Mouse (Mus musculus): ENCODE data around the gene 1110008P14Rik. TPM values are rescaled to one million over a fixed set of nuclear protein-coding genes. Genes with fewer than 3 reads are reported as not detected.

Gene 1110008P14Rik
- total and polyA plus RNA-seq, 3 experiments = 26.5 to 61.9 (median 61.4) TPM

DNA sequence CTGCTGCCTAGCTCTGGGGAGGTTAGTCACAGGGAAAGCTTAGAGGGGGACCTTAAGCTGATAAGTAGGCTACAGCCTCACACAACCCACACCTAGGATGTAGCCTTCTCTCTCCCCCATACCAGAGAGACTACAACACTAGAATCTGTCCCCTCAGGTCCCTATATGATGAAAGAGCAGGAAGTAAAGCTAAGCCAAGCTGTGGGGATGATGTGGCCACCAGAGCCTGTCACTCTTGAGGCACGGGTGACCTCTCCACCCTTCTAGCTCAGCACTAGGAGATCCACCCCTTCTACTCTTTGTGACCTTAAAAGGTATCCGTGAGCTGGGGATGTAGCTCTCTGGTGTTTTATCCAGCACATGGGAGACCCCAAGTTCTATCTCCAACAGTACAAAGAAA is 7.4 kb upstream of the 1110008P14Rik start:
- ATAC-seq (ENCODE audit: extremely low read depth, insufficient number of reproducible peaks, low FRiP score, poor library complexity, severe bottlenecking) (no peak), DNase-seq (ENCODE audit: low spot score) (no peak)
- Histone ChIP-seq H3K36me3 (replicated peaks) (no peaks in the 10 kb centered on the region), H3K4me3 (ENCODE audit: low read depth, low read length) (no peak overlapping the region), H3K27me3 (ENCODE audit: insufficient read depth, low read length) (peaks cover 80% of the 10 kb centered on the region), H3K4me1 (ENCODE audit: insufficient read depth, low read depth, low read length) (no peaks in the 10 kb centered on the region; the same call in none of the 2 replicates), H3K9me3 (replicated peaks) (0 out of 2 replicates have a peak, but pooled peaks cover 4% of the 10 kb centered on the region)
- TF ChIP-seq TAL1 (conservative IDR thresholded peaks at IDR 0.05; ENCODE audit: low read depth, low read length) (no peak), GATA2 (IDR thresholded peaks at IDR 0.05; ENCODE audit: borderline replicate concordance, low read depth, low read length) (no peak), CTCF (IDR thresholded peaks at IDR 0.05; ENCODE audit: low read depth, low read length) (no peak)

DNA sequence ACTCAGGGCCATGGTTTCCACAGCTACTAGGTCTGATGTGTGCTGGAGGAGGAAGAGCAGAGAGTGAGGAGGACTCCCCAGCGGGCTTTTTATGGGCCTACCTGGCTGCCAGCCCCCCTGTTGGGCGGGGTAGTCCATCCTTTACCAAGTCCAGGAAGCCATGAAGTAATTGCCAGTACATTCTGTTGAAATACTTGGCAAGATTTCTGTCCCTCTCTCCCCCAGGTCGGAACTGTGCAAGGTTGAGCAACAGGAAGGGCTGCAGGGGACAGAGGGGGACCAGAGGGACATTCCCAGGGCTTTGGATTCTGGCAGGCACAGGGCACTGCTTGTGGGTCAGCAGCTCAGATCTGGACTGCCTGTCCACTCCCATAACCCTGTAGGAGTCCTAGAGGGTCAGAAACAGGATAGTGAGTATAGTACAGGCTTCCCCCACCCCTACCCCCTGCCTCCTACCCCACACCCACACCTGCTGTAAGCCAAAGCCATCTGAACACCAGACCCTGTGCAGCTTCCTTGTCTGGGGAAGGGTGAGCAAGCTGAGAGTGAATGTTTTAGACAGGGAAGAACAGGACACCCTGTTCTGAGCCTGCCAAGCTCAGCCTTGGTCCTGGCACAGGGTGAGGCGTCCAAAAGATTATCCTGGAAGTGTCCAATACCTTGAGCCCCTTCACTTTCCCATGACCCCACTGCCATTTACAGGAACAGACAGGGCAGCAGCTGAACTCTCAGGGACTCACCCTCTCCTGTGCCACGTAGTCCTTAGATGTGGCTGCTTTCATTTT is 6.2 kb upstream of the 1110008P14Rik start, which contains the start of gene Lcn2:
Gene Lcn2 (minus strand): TSS at position 547 of the 785 bp plus-strand sequence.
- H3K9me3 ChIP-seq (replicated peaks) = no peaks in the 10 kb centered on the region
- H3K27me3 ChIP-seq (ENCODE audit: insufficient read depth, low read length) = peaks cover 84% of the 10 kb centered on the region
- no peak for DNase-seq (ENCODE audit: low spot score)
- TF ChIP-seq GATA2 (IDR thresholded peaks at IDR 0.05; ENCODE audit: borderline replicate concordance, low read depth, low read length) (no peak), GATA1 (IDR thresholded peaks at IDR 0.05; ENCODE audit: borderline replicate concordance, low read length) (no peak), TAL1 (conservative IDR thresholded peaks at IDR 0.05; ENCODE audit: low read depth, low read length) (no peak), POLR2AphosphoS5 (IDR thresholded peaks at IDR 0.05; ENCODE audit: insufficient replicate concordance, low read depth, low read length) (no peak), CTCF (IDR thresholded peaks at IDR 0.05; ENCODE audit: low read depth, low read length) (no peak)
- peaks cover 7% of the 10 kb centered on the region for H3K4me1 ChIP-seq (ENCODE audit: insufficient read depth, low read depth, low read length)
- ATAC-seq (ENCODE audit: extremely low read depth, insufficient number of reproducible peaks, low FRiP score, poor library complexity, severe bottlenecking) = no peak
- no peak within 1 kb of the TSS for H3K4me3 ChIP-seq (ENCODE audit: low read depth, low read length)
- no peaks in the 10 kb centered on the region for H3K36me3 ChIP-seq (replicated peaks)

DNA sequence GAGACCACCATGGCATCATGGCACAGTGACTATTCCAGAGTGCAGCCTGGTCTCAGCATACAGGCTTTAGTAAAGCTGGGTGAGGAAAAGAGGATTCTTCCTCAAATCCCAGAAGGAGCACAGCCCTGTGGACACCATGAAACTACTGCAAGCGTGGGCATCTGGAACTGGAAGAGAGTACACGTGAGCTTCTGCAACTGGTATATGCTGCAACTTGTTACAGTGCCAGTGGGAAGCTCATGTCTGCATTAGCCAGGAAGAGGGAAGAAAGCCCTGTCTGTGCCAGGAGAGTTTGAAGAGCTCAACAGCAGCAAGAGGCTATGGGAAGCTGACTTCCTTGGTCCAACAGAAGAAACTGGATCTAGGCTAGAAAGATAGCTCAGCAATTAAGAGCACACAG is 951 bp upstream of the 1110008P14Rik start:
- DNase-seq (ENCODE audit: low spot score) (no peak), ATAC-seq (ENCODE audit: extremely low read depth, insufficient number of reproducible peaks, low FRiP score, poor library complexity, severe bottlenecking) (no peak)
- Histone ChIP-seq H3K4me1 (ENCODE audit: insufficient read depth, low read depth, low read length) (peaks cover 32% of the 10 kb centered on the region), H3K9me3 (replicated peaks) (no peaks in the 10 kb centered on the region), H3K36me3 (replicated peaks) (peaks cover 29% of the 10 kb centered on the region), H3K27me3 (ENCODE audit: insufficient read depth, low read length) (peaks cover 51% of the 10 kb centered on the region), H3K4me3 (ENCODE audit: low read depth, low read length) (no peak overlapping the region)
- no peak for TF ChIP-seq POLR2AphosphoS5 (IDR thresholded peaks at IDR 0.05; ENCODE audit: insufficient replicate concordance, low read depth, low read length)
- no peak for TF ChIP-seq GATA2 (IDR thresholded peaks at IDR 0.05; ENCODE audit: borderline replicate concordance, low read depth, low read length)
- no peak for TF ChIP-seq CTCF (IDR thresholded peaks at IDR 0.05; ENCODE audit: low read depth, low read length)
- TF ChIP-seq GATA1 (IDR thresholded peaks at IDR 0.05; ENCODE audit: borderline replicate concordance, low read length) = no peak
- no peak for TF ChIP-seq TAL1 (conservative IDR thresholded peaks at IDR 0.05; ENCODE audit: low read depth, low read length)

GRCm38 (mm10) chr2:32381141-32381774 is 480 bp downstream of the 1110008P14Rik start:
- peaks cover 32% of the 10 kb centered on the region for H3K4me1 ChIP-seq (ENCODE audit: insufficient read depth, low read depth, low read length)
- DNase-seq (ENCODE audit: low spot score) (no peak), ATAC-seq (ENCODE audit: extremely low read depth, insufficient number of reproducible peaks, low FRiP score, poor library complexity, severe bottlenecking) (no peak)
- H3K36me3 ChIP-seq (replicated peaks) = peaks cover 43% of the 10 kb centered on the region
- no peak for TF ChIP-seq GATA1 (IDR thresholded peaks at IDR 0.05; ENCODE audit: borderline replicate concordance, low read length)
- TF ChIP-seq TAL1 (conservative IDR thresholded peaks at IDR 0.05; ENCODE audit: low read depth, low read length) = no peak
- TF ChIP-seq POLR2AphosphoS5 (IDR thresholded peaks at IDR 0.05; ENCODE audit: insufficient replicate concordance, low read depth, low read length) = no peak
- H3K9me3 ChIP-seq (replicated peaks) = no peaks in the 10 kb centered on the region
- H3K4me3 ChIP-seq (ENCODE audit: low read depth, low read length) = peak overlapping the region; percentile 79
- peaks cover 37% of the 10 kb centered on the region for H3K27me3 ChIP-seq (ENCODE audit: insufficient read depth, low read length)

DNA sequence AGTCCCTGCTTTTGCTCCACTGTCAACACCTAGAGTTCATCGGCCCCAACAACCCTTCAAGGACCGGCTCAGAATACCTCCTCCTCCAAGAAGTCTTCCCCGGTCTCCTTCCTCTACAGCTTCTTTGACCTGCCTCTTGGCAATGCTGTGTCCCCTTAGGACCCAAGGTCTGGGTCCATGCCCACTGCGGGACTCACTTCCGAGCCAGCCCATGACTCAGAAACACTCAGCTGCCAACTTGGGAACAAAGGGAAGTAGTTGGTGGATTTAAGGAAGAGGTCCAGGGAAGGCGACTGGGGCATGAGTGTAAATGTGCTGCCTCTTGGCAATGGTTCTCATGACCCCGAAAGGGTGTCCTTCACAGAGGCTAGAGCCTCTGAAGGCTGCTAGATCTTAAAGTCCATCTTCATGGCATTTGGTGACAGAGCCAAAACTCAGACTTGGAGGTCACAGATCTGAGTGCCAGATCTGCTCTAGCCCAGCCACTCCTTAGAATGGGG is 1.7 kb downstream of the 1110008P14Rik start:
- H3K27me3 ChIP-seq (ENCODE audit: insufficient read depth, low read length) = peaks cover 25% of the 10 kb centered on the region
- H3K4me3 ChIP-seq (ENCODE audit: low read depth, low read length) = no peak overlapping the region
- no peaks in the 10 kb centered on the region for H3K9me3 ChIP-seq (replicated peaks)
- ATAC-seq (ENCODE audit: extremely low read depth, insufficient number of reproducible peaks, low FRiP score, poor library complexity, severe bottlenecking) (no peak), DNase-seq (ENCODE audit: low spot score) (no peak)
- H3K4me1 ChIP-seq (ENCODE audit: insufficient read depth, low read depth, low read length) = peaks cover 32% of the 10 kb centered on the region
- TF ChIP-seq GATA1 (IDR thresholded peaks at IDR 0.05; ENCODE audit: borderline replicate concordance, low read length) = no peak
- no peak for TF ChIP-seq TAL1 (conservative IDR thresholded peaks at IDR 0.05; ENCODE audit: low read depth, low read length)
- peaks cover 55% of the 10 kb centered on the region for H3K36me3 ChIP-seq (replicated peaks)

- no peak overlapping the region for H3K4me3 ChIP-seq (ENCODE audit: low read depth, low read length)
- TF ChIP-seq GATA1 (IDR thresholded peaks at IDR 0.05; ENCODE audit: borderline replicate concordance, low read length) = no peak
- no peak for TF ChIP-seq TAL1 (conservative IDR thresholded peaks at IDR 0.05; ENCODE audit: low read depth, low read length)
- TF ChIP-seq POLR2AphosphoS5 (IDR thresholded peaks at IDR 0.05; ENCODE audit: insufficient replicate concordance, low read depth, low read length) = no peak
- TF ChIP-seq CTCF (IDR thresholded peaks at IDR 0.05; ENCODE audit: low read depth, low read length) = no peak
- TF ChIP-seq GATA2 (IDR thresholded peaks at IDR 0.05; ENCODE audit: borderline replicate concordance, low read depth, low read length) = no peak
- ATAC-seq (ENCODE audit: extremely low read depth, insufficient number of reproducible peaks, low FRiP score, poor library complexity, severe bottlenecking) = no peak
- no peak for DNase-seq (ENCODE audit: low spot score)
- peaks cover 83% of the 10 kb centered on the region for H3K36me3 ChIP-seq (replicated peaks)
- peaks cover under 1% of the 10 kb centered on the region; the same call in 1 of the 2 replicates for H3K27me3 ChIP-seq (ENCODE audit: insufficient read depth, low read length)
- peaks cover 17% of the 10 kb centered on the region for H3K4me1 ChIP-seq (ENCODE audit: insufficient read depth, low read depth, low read length)
- H3K9me3 ChIP-seq (replicated peaks) = no peaks in the 10 kb centered on the region
Observed at GRCm38 (mm10) chr2:32376963-32377362, 4.8 kb downstream of the 1110008P14Rik start.

All from G1E (cell line).